Mouse (Mus musculus): ENCODE measurements at regions not wholly inside any gene's neighbourhood (a gene's known extent, or its start where the extent isn't known, plus 50 kb on each side); places are given as distances from the start of the nearest gene placed in this dataset.
"Not testable (repeated sequence)": the region's sequence is repeated elsewhere in the genome, so short reads cannot be mapped to it uniquely, and the experiment has no call there.

- peak; percentile 89 to 95 for DNase-seq
Observed at GRCm38 (mm10) chr17:17293932-17294534, 80.1 kb upstream of the Riok2 start.

DNA sequence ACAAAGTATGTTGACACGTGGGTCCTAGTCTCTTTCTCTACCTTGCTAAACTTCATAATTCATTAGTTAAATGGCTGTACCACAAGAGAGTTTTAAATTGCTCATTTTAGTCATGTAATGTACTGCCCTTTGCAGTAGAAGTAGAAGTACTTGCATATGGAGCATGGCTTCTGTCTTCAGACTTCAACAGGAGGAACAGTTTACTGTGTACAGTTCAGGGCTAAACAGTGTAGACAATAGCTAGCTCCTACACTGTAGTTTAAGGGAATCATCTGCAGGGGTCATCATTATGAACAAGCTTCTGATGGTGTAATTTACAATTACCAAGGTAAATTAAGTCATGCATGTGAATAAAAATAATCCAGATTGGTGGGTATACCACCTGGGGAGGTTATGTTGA lies 79.1 kb upstream of the Riok2 start:
- DNase-seq = not testable (repeated sequence)

- DNase-seq = not testable (repeated sequence)
Observed at GRCm38 (mm10) chr17:17303496-17303895, 70.6 kb upstream of the Riok2 start.

All from kidney, postnatal 36 days (tissue).